Mouse (Mus musculus) intestine, postnatal 0 days (tissue): ENCODE data around the gene Tab2. TPM values are rescaled to one million over a fixed set of nuclear protein-coding genes. Genes with fewer than 3 reads are reported as not detected.
"Not testable (repeated sequence)": the region's sequence is repeated elsewhere in the genome, so short reads cannot be mapped to it uniquely, and the experiment has no call there.

Source experiments
- ATAC-seq: fragments of 200-750 bp; cut with Nextera tagmentation; 2 replicates; pipeline ENCODE4 v1.8.0; 2017; ENCODE audit warnings: mild to moderate bottlenecking, moderate TSS enrichment, moderate library complexity
- H3K27ac ChIP-seq: fragments of 300-500 bp; sonication (generic); 2 replicates; pipeline ENCODE4 v1.5.1; 2014; ENCODE audit warnings: mild to moderate bottlenecking, low read depth, low read length, moderate library complexity
- H3K27me3 ChIP-seq: fragments of 300-500 bp; sonication (generic); replicated peaks from 2 replicates; pipeline ENCODE4 v1.6.1; 2014; ENCODE audit warnings: low read length, mixed read lengths; ENCODE audit not compliant: control insufficient read depth, insufficient read depth
- H3K36me3 ChIP-seq: fragments of 300-500 bp; sonication (generic); 2 replicates; pipeline ENCODE4 v1.6.1; 2014; ENCODE audit warnings: mild to moderate bottlenecking, moderate library complexity; ENCODE audit not compliant: control insufficient read depth, insufficient read depth
- H3K4me1 ChIP-seq: fragments of 300-500 bp; sonication (generic); replicated peaks from 2 replicates; pipeline ENCODE4 v1.6.1; 2014; ENCODE audit warnings: antibody characterized with exemption, low read length, mixed read lengths; ENCODE audit not compliant: control insufficient read depth, insufficient read depth
- H3K4me2 ChIP-seq: fragments of 300-500 bp; sonication (generic); replicated peaks from 2 replicates; pipeline ENCODE4 v1.6.1; 2014; ENCODE audit warnings: low read depth, mild to moderate bottlenecking, moderate library complexity
- H3K4me3 ChIP-seq: fragments of 300-500 bp; sonication (generic); 2 replicates; pipeline ENCODE4 v1.5.1; 2014; ENCODE audit warnings: low read depth, low read length
- H3K9ac ChIP-seq: fragments of 300-500 bp; sonication (generic); 2 replicates; pipeline ENCODE4 v1.6.1; 2014; ENCODE audit warnings: mild to moderate bottlenecking, low read depth, low read length
- H3K9me3 ChIP-seq: fragments of 300-500 bp; sonication (generic); 2 replicates; pipeline ENCODE4 v1.6.1; 2016; ENCODE audit warnings: mixed run types; ENCODE audit not compliant: control insufficient read depth
- CTCF ChIP-seq: sonication (generic); IDR thresholded peaks from 2 replicates; pipeline ENCODE4 v1.5.1; 2016; ENCODE audit warnings: low read depth, mild to moderate bottlenecking, control low read depth, antibody characterized with exemption, moderate library complexity
- WGBS: fragments of 180-500 bp; shearing (Covaris S2); extraction: QIAGEN DNeasy Blood & Tissue Kit; methylation state at CpG from one replicate; pipeline ENCODE4 v1.1.7; 2014; 5-methylcytosine and 5-hydroxymethylcytosine counted together
- polyA plus RNA-seq: library from polyadenylated mRNA; unstranded; fragments of >200 nt; fragmentation: Nextera tagmentation; extraction: Ambion mirVana; gene quantifications from 2 replicates; pipeline ENCODE4 v1.2.1, GENCODE M21; 2015

The Tab2 gene
- polyA plus RNA-seq, 1 experiment from 2014 or later, result 18.0 TPM

- Histone ChIP-seq H3K4me2 (no peak overlapping the region), H3K36me3 (peaks cover 53% of the 10 kb centered on the region), H3K9me3 (no peaks in the 10 kb centered on the region), H3K27me3 (no peaks in the 10 kb centered on the region), H3K4me3 (no peak overlapping the region), H3K27ac (no peak overlapping the region), H3K9ac (no peak overlapping the region), H3K4me1 (no peaks in the 10 kb centered on the region)
- ATAC-seq, result no peak
- no peak for TF ChIP-seq CTCF
- WGBS, result 79% methylated on average over 12 of the region's 12 CpGs
Observed at GRCm38 (mm10) chr10:7907151-7907550, 48.9 kb downstream of the Tab2 start.

GRCm38 (mm10) chr10:7904157-7904556 is 51.9 kb downstream of the Tab2 start:
- ATAC-seq, result no peak
- 92% methylated on average over 5 of the region's 5 CpGs for WGBS
- H3K27me3 ChIP-seq, result no peaks in the 10 kb centered on the region
- H3K4me2 ChIP-seq, result no peak overlapping the region
- no peak overlapping the region for H3K27ac ChIP-seq
- H3K9ac ChIP-seq, result no peak overlapping the region
- H3K4me3 ChIP-seq, result no peak overlapping the region
- H3K36me3 ChIP-seq, result peaks cover 53% of the 10 kb centered on the region
- H3K9me3 ChIP-seq, result no peaks in the 10 kb centered on the region
- no peaks in the 10 kb centered on the region for H3K4me1 ChIP-seq
- TF ChIP-seq CTCF, result no peak

GRCm38 (mm10) chr10:7900719-7901627 is 55.1 kb downstream of the Tab2 start:
- ATAC-seq, result no peak
- Histone ChIP-seq H3K4me2 (no peak overlapping the region), H3K4me3 (no peak overlapping the region), H3K27me3 (no peaks in the 10 kb centered on the region), H3K9me3 (no peaks in the 10 kb centered on the region), H3K27ac (no peak overlapping the region), H3K9ac (no peak overlapping the region), H3K4me1 (no peaks in the 10 kb centered on the region), H3K36me3 (peaks cover 29% of the 10 kb centered on the region)
- WGBS, result 92% methylated on average over 14 of the region's 14 CpGs
- TF ChIP-seq CTCF, result no peak

GRCm38 (mm10) chr10:7888256-7888868 is 67.7 kb downstream of the Tab2 start:
- H3K4me3 ChIP-seq, result no peak overlapping the region
- no peak overlapping the region for H3K4me2 ChIP-seq
- H3K36me3 ChIP-seq, result no peaks in the 10 kb centered on the region
- no peaks in the 10 kb centered on the region for H3K4me1 ChIP-seq
- no peak for TF ChIP-seq CTCF
- no peak for ATAC-seq
- no peak overlapping the region for H3K27ac ChIP-seq
- H3K9ac ChIP-seq, result no peak overlapping the region
- no peaks in the 10 kb centered on the region for H3K9me3 ChIP-seq
- no peaks in the 10 kb centered on the region for H3K27me3 ChIP-seq
- WGBS, result 82% methylated on average over 11 of the region's 11 CpGs

- Histone ChIP-seq H3K9ac (no peak overlapping the region), H3K4me3 (no peak overlapping the region), H3K9me3 (no peaks in the 10 kb centered on the region), H3K4me2 (no peak overlapping the region), H3K27me3 (no peaks in the 10 kb centered on the region), H3K27ac (no peak overlapping the region), H3K36me3 (no peaks in the 10 kb centered on the region), H3K4me1 (no peaks in the 10 kb centered on the region)
- ATAC-seq, result no peak
- 5% methylated on average over 5 of the region's 5 CpGs for WGBS
- peak; percentile 100 for TF ChIP-seq CTCF
Observed at GRCm38 (mm10) chr10:7883524-7883923, 72.5 kb downstream of the Tab2 start.

GRCm38 (mm10) chr10:7881971-7882370 is 74.1 kb downstream of the Tab2 start:
- ATAC-seq, result no peak
- H3K27me3 ChIP-seq, result no peaks in the 10 kb centered on the region

GRCm38 (mm10) chr10:7880283-7880682 is 75.7 kb downstream of the Tab2 start:
- not testable (repeated sequence) for H3K9me3 ChIP-seq, H3K27ac ChIP-seq, H3K9ac ChIP-seq, H3K4me1 ChIP-seq, H3K27me3 ChIP-seq, H3K4me2 ChIP-seq, H3K4me3 ChIP-seq, H3K36me3 ChIP-seq, ATAC-seq
- 92% methylated on average over 3 of the region's 3 CpGs for WGBS

More at GRCm38 (mm10) chr10:7881971-7882370, 74.1 kb downstream of the Tab2 start:
- no peak overlapping the region for H3K27ac ChIP-seq
- no peaks in the 10 kb centered on the region for H3K9me3 ChIP-seq
- no peak overlapping the region for H3K4me2 ChIP-seq
- 90% methylated on average over 3 of the region's 3 CpGs for WGBS
- H3K4me3 ChIP-seq, result no peak overlapping the region
- no peak overlapping the region for H3K9ac ChIP-seq
- no peaks in the 10 kb centered on the region for H3K4me1 ChIP-seq
- no peaks in the 10 kb centered on the region for H3K36me3 ChIP-seq
- no peak for TF ChIP-seq CTCF
